ENCODE assay signal across 1 mouse cellular context in the genomic region with DNA sequence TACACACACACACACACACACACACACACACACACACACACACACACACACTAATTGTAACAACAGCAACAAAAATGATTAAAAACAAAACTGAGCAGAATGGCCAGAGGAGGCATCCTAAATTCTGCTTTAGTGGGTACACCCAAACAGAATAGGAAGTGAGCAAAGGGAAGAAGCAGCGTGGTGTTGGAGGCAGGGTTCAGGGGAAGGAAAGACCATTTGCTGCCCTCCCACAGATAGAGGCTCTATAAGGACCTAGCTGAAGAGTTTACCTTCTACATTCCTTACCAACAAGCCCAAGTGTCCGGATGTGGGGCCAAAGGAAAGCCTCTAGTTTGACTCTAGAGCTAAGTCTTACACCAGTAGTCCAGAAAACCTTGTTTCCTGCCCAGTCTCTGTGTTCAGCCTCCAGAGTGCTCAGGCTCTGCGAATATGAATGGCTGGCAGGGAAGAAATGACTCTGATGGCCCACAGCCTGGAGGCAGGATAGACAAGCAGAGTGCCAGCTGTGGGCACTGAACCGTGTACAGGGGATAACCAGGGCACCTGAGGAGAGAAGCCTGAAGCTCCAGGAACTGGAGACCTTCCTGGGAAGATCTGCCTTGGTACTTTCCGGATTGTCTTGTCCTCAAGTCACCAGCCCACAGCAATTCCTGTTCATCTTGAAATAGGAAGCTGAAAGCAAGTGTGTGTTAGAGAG.
TF ChIP-seq lines count a peak whose summit lies in the region.

No protein-coding gene starts in this region.

TF ChIP-seq in CH12.LX, 34 proteins besides CTCF, POLR2A, EP300 and RAD21 (continued from another document):
- no peak for TF ChIP-seq POLR2AphosphoS2 (IDR thresholded peaks at IDR 0.05; ENCODE audit: low read depth, low read length)
